Mouse (Mus musculus) neural tube, embryonic 14.5 days (tissue): ENCODE data around the gene Senp3. TPM values are rescaled to one million over a fixed set of nuclear protein-coding genes. Genes with fewer than 3 reads are reported as not detected.
"Not testable (repeated sequence)": the region's sequence is repeated elsewhere in the genome, so short reads cannot be mapped to it uniquely, and the experiment has no call there.

Experiments used
- ATAC-seq: fragments of 200-750 bp; cut with Nextera tagmentation; 2 replicates; pipeline ENCODE4 v1.8.0; 2017; ENCODE audit warnings: low read depth, mild to moderate bottlenecking, moderate TSS enrichment, moderate library complexity
- H3K27ac ChIP-seq: fragments of 300-500 bp; sonication (generic); 2 replicates; pipeline ENCODE4 v1.5.1; 2014; ENCODE audit warnings: low read depth, mild to moderate bottlenecking, control low read depth, low read length, moderate library complexity, mixed read lengths
- H3K27me3 ChIP-seq: fragments of 300-500 bp; sonication (generic); 2 replicates; pipeline ENCODE4 v1.6.1; 2014; ENCODE audit warnings: low read length; ENCODE audit not compliant: control insufficient read depth, insufficient read depth
- H3K36me3 ChIP-seq: fragments of 300-500 bp; sonication (generic); 2 replicates; pipeline ENCODE4 v1.6.1; 2014; ENCODE audit warnings: low read length, mixed read lengths; ENCODE audit not compliant: control insufficient read depth, insufficient read depth
- H3K4me1 ChIP-seq: fragments of 300-500 bp; sonication (generic); 2 replicates; pipeline ENCODE4 v1.6.1; 2014; ENCODE audit warnings: low read length; ENCODE audit not compliant: control insufficient read depth, insufficient read depth
- H3K4me2 ChIP-seq: fragments of 300-500 bp; sonication (generic); 2 replicates; pipeline ENCODE4 v1.6.1; 2014; ENCODE audit warnings: mild to moderate bottlenecking, low read depth, low read length, control low read depth
- H3K4me3 ChIP-seq: fragments of 300-500 bp; sonication (generic); 2 replicates; pipeline ENCODE4 v1.5.1; 2014; ENCODE audit warnings: low read depth, low read length, control low read depth, mixed read lengths
- H3K9ac ChIP-seq: fragments of 300-500 bp; sonication (generic); replicated peaks from 2 replicates; pipeline ENCODE4 v1.6.1; 2014; ENCODE audit warnings: low read depth, mild to moderate bottlenecking, control low read depth, low read length, mixed read lengths
- H3K9me3 ChIP-seq: fragments of 300-500 bp; sonication (generic); 2 replicates; pipeline ENCODE4 v1.6.1; 2016; ENCODE audit warnings: low read length; ENCODE audit not compliant: control insufficient read depth
- WGBS: fragments of 180-500 bp; shearing (Covaris S2); extraction: QIAGEN DNeasy Blood & Tissue Kit; methylation state at CpG from one replicate; pipeline ENCODE4 v1.1.7; 2014; 5-methylcytosine and 5-hydroxymethylcytosine counted together
- polyA plus RNA-seq: library from polyadenylated mRNA; unstranded; fragments of >200 nt; fragmentation: Nextera tagmentation; extraction: Ambion mirVana; gene quantifications from 2 replicates; pipeline ENCODE4 v1.2.1, GENCODE M21; 2014

Senp3 gene
- polyA plus RNA-seq, 1 experiment from 2014 or later: 116 TPM

DNA sequence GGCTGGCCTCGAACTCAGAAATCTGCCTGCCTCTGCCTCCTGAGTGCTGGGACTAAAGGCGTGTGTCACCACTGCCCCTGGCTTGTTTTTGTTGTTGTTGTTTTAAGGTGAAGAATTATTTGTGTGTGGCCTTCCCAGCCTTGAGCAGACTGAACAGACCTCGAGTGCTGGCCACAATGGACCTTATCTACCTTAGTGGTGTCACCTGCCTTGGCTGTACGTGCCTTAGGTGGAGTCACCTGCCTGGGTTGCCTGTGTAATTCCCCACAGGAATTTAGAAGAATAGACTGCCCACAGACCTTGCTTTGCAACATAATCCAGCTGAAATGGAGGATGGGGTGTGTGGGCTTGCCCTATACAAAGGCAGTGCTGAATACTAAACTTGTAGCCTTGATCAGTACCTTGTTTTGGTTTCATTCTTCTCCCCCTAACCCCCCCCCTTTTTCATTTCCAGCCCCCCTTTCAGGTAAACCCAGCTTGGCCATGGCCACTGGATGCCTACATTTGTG lies 26.0 kb upstream of the Senp3 start:
- no peaks in the 10 kb centered on the region for H3K36me3 ChIP-seq
- no peak overlapping the region for H3K4me3 ChIP-seq
- H3K4me1 ChIP-seq: no peaks in the 10 kb centered on the region
- H3K27me3 ChIP-seq: no peaks in the 10 kb centered on the region
- H3K27ac ChIP-seq: no peak overlapping the region
- no peaks in the 10 kb centered on the region for H3K9me3 ChIP-seq
- no peak overlapping the region for H3K4me2 ChIP-seq
- WGBS: 84% methylated on average over 4 of the region's 4 CpGs
- no peak overlapping the region for H3K9ac ChIP-seq
- no peak for ATAC-seq

GRCm38 (mm10) chr11:69707480-69707847 lies 25.6 kb upstream of the Senp3 start:
- H3K4me3 ChIP-seq: no peak overlapping the region
- H3K9ac ChIP-seq: no peak overlapping the region
- H3K4me2 ChIP-seq: no peak overlapping the region
- no peak overlapping the region for H3K27ac ChIP-seq
- ATAC-seq: no peak
- no peaks in the 10 kb centered on the region for H3K36me3 ChIP-seq
- 92% methylated on average over 4 of the region's 4 CpGs for WGBS
- H3K27me3 ChIP-seq: no peaks in the 10 kb centered on the region
- H3K4me1 ChIP-seq: no peaks in the 10 kb centered on the region
- no peaks in the 10 kb centered on the region for H3K9me3 ChIP-seq

- Histone ChIP-seq H3K4me2 (no peak overlapping the region), H3K9me3 (no peaks in the 10 kb centered on the region), H3K36me3 (no peaks in the 10 kb centered on the region), H3K27me3 (no peaks in the 10 kb centered on the region), H3K27ac (no peak overlapping the region), H3K4me3 (no peak overlapping the region), H3K4me1 (no peaks in the 10 kb centered on the region), H3K9ac (no peak overlapping the region)
- 51% methylated on average over 6 of the region's 6 CpGs for WGBS
- ATAC-seq: no peak
Measured at GRCm38 (mm10) chr11:69706775-69707479, 25.0 kb upstream of the Senp3 start.

DNA sequence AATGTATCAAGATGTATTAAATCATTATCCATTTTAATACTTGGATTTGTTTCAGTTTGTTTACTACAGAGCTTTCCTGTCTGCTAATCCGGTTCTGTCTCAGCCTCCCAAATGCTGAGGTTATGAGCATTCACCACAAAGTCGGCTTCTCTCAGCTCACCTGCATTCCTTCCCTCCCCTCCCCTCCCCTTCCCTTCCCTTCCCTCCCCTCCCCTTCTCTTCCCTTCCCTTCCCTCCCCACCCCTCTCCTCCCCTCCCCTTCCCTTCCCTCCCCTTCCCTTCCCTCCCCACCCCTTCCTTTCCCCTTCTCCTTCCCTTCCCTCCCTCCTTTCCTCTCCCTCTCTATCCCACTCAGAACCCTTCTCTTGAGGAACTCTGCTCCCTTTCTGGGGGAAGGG lies 22.7 kb upstream of the Senp3 start:
- no peaks in the 10 kb centered on the region for H3K9me3 ChIP-seq
- 46% methylated on average over 2 of the region's 2 CpGs for WGBS
- H3K27ac ChIP-seq: no peak overlapping the region
- H3K4me3 ChIP-seq: no peak overlapping the region
- H3K4me1 ChIP-seq: no peaks in the 10 kb centered on the region
- H3K4me2 ChIP-seq: no peak overlapping the region
- H3K36me3 ChIP-seq: no peaks in the 10 kb centered on the region
- ATAC-seq: no peak
- no peak overlapping the region for H3K9ac ChIP-seq
- H3K27me3 ChIP-seq: no peaks in the 10 kb centered on the region

GRCm38 (mm10) chr11:69703814-69704612 lies 22.1 kb upstream of the Senp3 start:
- no peak for ATAC-seq
- Histone ChIP-seq H3K9me3 (no peaks in the 10 kb centered on the region), H3K4me1 (no peaks in the 10 kb centered on the region), H3K9ac (no peak overlapping the region), H3K4me2 (no peak overlapping the region), H3K4me3 (no peak overlapping the region), H3K36me3 (no peaks in the 10 kb centered on the region), H3K27me3 (no peaks in the 10 kb centered on the region), H3K27ac (no peak overlapping the region)
- 78% methylated on average over 8 of the region's 8 CpGs for WGBS

GRCm38 (mm10) chr11:69703381-69703780 lies 21.5 kb upstream of the Senp3 start:
- not testable (repeated sequence) for H3K4me2 ChIP-seq, H3K36me3 ChIP-seq, H3K4me1 ChIP-seq, ATAC-seq, H3K9ac ChIP-seq, H3K4me3 ChIP-seq, H3K9me3 ChIP-seq, H3K27ac ChIP-seq, H3K27me3 ChIP-seq
- 59% methylated on average over 2 of the region's 3 CpGs for WGBS

GRCm38 (mm10) chr11:69702886-69703285 lies 21.0 kb upstream of the Senp3 start:
- H3K4me1 ChIP-seq, H3K27ac ChIP-seq, ATAC-seq, H3K9ac ChIP-seq, H3K4me2 ChIP-seq, H3K9me3 ChIP-seq, H3K4me3 ChIP-seq, H3K36me3 ChIP-seq, H3K27me3 ChIP-seq: not testable (repeated sequence)
- 93% methylated on average over 10 of the region's 10 CpGs for WGBS

- no peaks in the 10 kb centered on the region for H3K9me3 ChIP-seq
- no peaks in the 10 kb centered on the region for H3K36me3 ChIP-seq
- H3K4me2 ChIP-seq: no peak overlapping the region
- no peak overlapping the region for H3K4me3 ChIP-seq
- no peaks in the 10 kb centered on the region for H3K27me3 ChIP-seq
- no peak overlapping the region for H3K9ac ChIP-seq
- WGBS: 64% methylated on average over 1 of the region's 1 CpGs
- no peak overlapping the region for H3K27ac ChIP-seq
- H3K4me1 ChIP-seq: peaks cover 10% of the 10 kb centered on the region; the same call in 1 of the 2 replicates
- ATAC-seq: no peak
Measured at GRCm38 (mm10) chr11:69699595-69699994, 17.7 kb upstream of the Senp3 start.

DNA sequence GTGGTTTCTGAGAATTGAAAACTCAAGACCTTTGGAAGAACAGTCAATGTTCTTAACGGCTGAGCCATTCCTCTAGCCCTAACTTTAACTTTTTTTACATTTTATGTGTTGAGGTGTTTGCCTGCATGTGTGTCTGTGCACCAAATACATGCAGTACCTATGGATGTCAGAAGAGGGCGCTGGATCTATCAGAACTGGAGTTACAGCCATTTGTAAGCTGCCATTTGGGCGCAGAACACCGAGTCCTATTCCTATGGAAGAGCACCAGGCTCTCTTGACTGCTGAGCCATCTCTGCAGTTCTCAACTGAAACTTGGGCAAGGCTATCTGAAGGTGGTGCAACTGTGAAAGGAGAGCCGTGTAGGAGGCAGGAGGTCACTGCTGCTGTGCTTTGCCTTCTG lies 16.7 kb upstream of the Senp3 start:
- no peaks in the 10 kb centered on the region for H3K27me3 ChIP-seq
- 73% methylated on average over 5 of the region's 5 CpGs for WGBS
- H3K9ac ChIP-seq: no peak overlapping the region
- no peak overlapping the region for H3K4me2 ChIP-seq
- H3K27ac ChIP-seq: no peak overlapping the region
- no peaks in the 10 kb centered on the region for H3K9me3 ChIP-seq
- no peak overlapping the region for H3K4me3 ChIP-seq
- peaks cover 10% of the 10 kb centered on the region; the same call in 1 of the 2 replicates for H3K4me1 ChIP-seq
- no peak for ATAC-seq
- no peaks in the 10 kb centered on the region for H3K36me3 ChIP-seq
